Mouse (Mus musculus) CH12.LX (cell line): ENCODE data around the gene AI597479.

ENCODE experiments used
- CTCF ChIP-seq, 2 experiments: IDR thresholded peaks in 1 of 2; conservative IDR thresholded peaks in 1 of 2; 2 replicates each; pipeline ENCODE4 v1.5.1; 2011 to 2012; ENCODE audit warnings: low read depth in 2 of 2, low read length in 2 of 2, improper control_type of control experiment in 1 of 2, inconsistent platforms in 1 of 2, mild to moderate bottlenecking in 1 of 2, moderate library complexity in 1 of 2
- EP300 ChIP-seq: IDR thresholded peaks from 2 replicates; pipeline ENCODE4 v1.6.1; 2011; ENCODE audit warnings: low read length, improper control_type of control experiment
- HCFC1 ChIP-seq: IDR thresholded peaks from 2 replicates; pipeline ENCODE4 v1.6.1; 2012; ENCODE audit warnings: low read depth, mild to moderate bottlenecking, inconsistent platforms, low read length, improper control_type of control experiment
- MAFK ChIP-seq: IDR thresholded peaks from 2 replicates; pipeline ENCODE4 v1.6.1; 2011; ENCODE audit warnings: low read length, improper control_type of control experiment; ENCODE audit not compliant: insufficient replicate concordance
- MEF2A ChIP-seq: IDR thresholded peaks from 2 replicates; pipeline ENCODE4 v1.6.1; 2014; ENCODE audit warnings: low read depth, mild to moderate bottlenecking, inconsistent platforms, low read length, improper control_type of control experiment, borderline replicate concordance
- MXI1 ChIP-seq: IDR thresholded peaks from 2 replicates; pipeline ENCODE4 v1.6.1; 2011; ENCODE audit warnings: mild to moderate bottlenecking, low read depth, low read length, improper control_type of control experiment
- POLR2A ChIP-seq: IDR thresholded peaks from 2 replicates; pipeline ENCODE4 v1.6.1; 2011; ENCODE audit warnings: low read depth, mild to moderate bottlenecking, improper control_type of control experiment, low read length
- SIN3A ChIP-seq: IDR thresholded peaks from 2 replicates; pipeline ENCODE4 v1.6.1; 2012; ENCODE audit warnings: low read length, improper control_type of control experiment, inconsistent platforms
- TCF12 ChIP-seq: IDR thresholded peaks from 2 replicates; pipeline ENCODE4 v1.6.1; 2014; ENCODE audit warnings: low read depth, mild to moderate bottlenecking, inconsistent platforms, low read length, improper control_type of control experiment

- no peak for TF ChIP-seq EP300
- TF ChIP-seq MEF2A, result no peak
- no peak for TF ChIP-seq MAFK
- no peak for TF ChIP-seq POLR2A
- no peak for TF ChIP-seq TCF12
- no peak for TF ChIP-seq HCFC1
- TF ChIP-seq CTCF (conservative IDR thresholded peaks at IDR 0.05 in 1 of 2, IDR thresholded peaks at IDR 0.05 in 1 of 2; ENCODE audit: low read depth in 2 of 2, low read length in 2 of 2), result no peak
- TF ChIP-seq MXI1, result no peak
- no peak for TF ChIP-seq SIN3A
Measured at GRCm38 (mm10) chr1:43162394-43162793, 63.9 kb downstream of the AI597479 start.
